Mouse (Mus musculus) c-Kit-positive CD71-negative TER-119-negative erythroid progenitor cells, embryonic 14.5 days (primary cell): Measurements from ENCODE around the gene Olfr430.
"Not testable (repeated sequence)": the region's sequence is repeated elsewhere in the genome, so short reads cannot be mapped to it uniquely, and the experiment has no call there.

ENCODE experiments used
- DNase-seq: peaks from one replicate; pipeline ENCODE4 v3.0.0-alpha.2; 2013; ENCODE audit warnings: low read depth

The Olfr430 gene

GRCm38 (mm10) chr1:174066305-174066704 is at the start of gene Olfr430:
Olfr430 (plus strand) TSS chr1:174066605.
- no peak for DNase-seq

- no peak for DNase-seq
These were observed 34.7 kb upstream of the Olfr430 start, which contains the start of gene Ifi205 for GRCm38 (mm10) chr1:174031698-174032097. Ifi205 (minus strand) TSS chr1:174031810.

- DNase-seq: no peak
These were observed 30.6 kb upstream of the Olfr430 start for GRCm38 (mm10) chr1:174035841-174036240.

- no peak for DNase-seq
These were observed 27.9 kb upstream of the Olfr430 start for GRCm38 (mm10) chr1:174038480-174038879.

GRCm38 (mm10) chr1:174040523-174041177 is 25.8 kb upstream of the Olfr430 start, which contains the start of gene Olfr433:
Olfr433 (plus strand) TSS chr1:174040705.
- peak; percentile 48 for DNase-seq

GRCm38 (mm10) chr1:174042091-174042884 is 24.1 kb upstream of the Olfr430 start:
- not testable (repeated sequence) for DNase-seq

- no peak for DNase-seq
These were observed 22.0 kb upstream of the Olfr430 start for GRCm38 (mm10) chr1:174044431-174044830.

- DNase-seq: not testable (repeated sequence)
These were observed 18.2 kb upstream of the Olfr430 start for GRCm38 (mm10) chr1:174048227-174048626.

- DNase-seq: no peak
These were observed 17.5 kb upstream of the Olfr430 start, which contains the start of gene Olfr432 for GRCm38 (mm10) chr1:174048893-174049292. Olfr432 (plus strand) TSS chr1:174049205.

- DNase-seq: not testable (repeated sequence)
These were observed 17.0 kb upstream of the Olfr430 start for GRCm38 (mm10) chr1:174049357-174049756.

GRCm38 (mm10) chr1:174050532-174050931 is 15.9 kb upstream of the Olfr430 start:
- no peak for DNase-seq

- DNase-seq: no peak
These were observed 14.9 kb upstream of the Olfr430 start for GRCm38 (mm10) chr1:174051515-174051914.

GRCm38 (mm10) chr1:174051931-174052536 is 14.4 kb upstream of the Olfr430 start:
- no peak for DNase-seq

- no peak for DNase-seq
These were observed 13.4 kb upstream of the Olfr430 start for GRCm38 (mm10) chr1:174052981-174053380.

- no peak for DNase-seq
These were observed 11.2 kb upstream of the Olfr430 start for GRCm38 (mm10) chr1:174055248-174055647.

GRCm38 (mm10) chr1:174084031-174084430 is 17.6 kb downstream of the Olfr430 start, which contains the start of gene Olfr429:
Olfr429 (plus strand) TSS chr1:174084331.
- no peak for DNase-seq

GRCm38 (mm10) chr1:174096591-174096990 is 30.2 kb downstream of the Olfr430 start, which contains the start of gene Olfr427:
Olfr427 (plus strand) TSS chr1:174096891.
- DNase-seq: no peak

GRCm38 (mm10) chr1:174103735-174104134 is 37.3 kb downstream of the Olfr430 start:
- DNase-seq: no peak

- DNase-seq: no peak
These were observed 54.7 kb downstream of the Olfr430 start, which contains the start of gene Olfr231 for GRCm38 (mm10) chr1:174121062-174121461. Olfr231 (minus strand) TSS chr1:174121162.
